Mouse (Mus musculus) liver, embryonic 16.5 days (tissue): ENCODE results near the gene Ssmem1. TPM values are rescaled to one million over a fixed set of nuclear protein-coding genes. Genes with fewer than 3 reads are reported as not detected.

Experiments used
- polyA plus RNA-seq: library from polyadenylated mRNA; unstranded; fragments of >200 nt; fragmentation: Nextera tagmentation; extraction: Ambion mirVana; gene quantifications from 2 replicates; pipeline ENCODE4 v1.2.1, GENCODE M21; 2015

Ssmem1 gene
- polyA plus RNA-seq, 1 experiment from 2014 or later, result 0.06 TPM

Other genes starting within 250 kb of the Ssmem1 start
- 36.1 and 37.7 TPM in 2 replicates for gene Ube2h, start 205.3 kb upstream of the Ssmem1 start, polyA plus RNA-seq
- 20.9 and 22.5 TPM in 2 replicates for gene Zc3hc1, start 118.8 kb upstream of the Ssmem1 start, polyA plus RNA-seq
- 6.8 and 7.5 TPM in 2 replicates for gene Klhdc10, start 108.0 kb upstream of the Ssmem1 start, polyA plus RNA-seq
- 17.6 and 20.0 TPM in 2 replicates for gene Tmem209, start 66 bp upstream of the Ssmem1 start, polyA plus RNA-seq
- 2.1 and 9.1 TPM in 2 replicates for gene Cpa2, start 31.7 kb downstream of the Ssmem1 start, polyA plus RNA-seq
- gene Cpa4, start 58.5 kb downstream of the Ssmem1 start, polyA plus RNA-seq, result 0.05 and 0.20 TPM in 2 replicates
- gene Cpa5, start 101.2 kb downstream of the Ssmem1 start, polyA plus RNA-seq, result not detected in 2 replicates
- 2.1 and 10.4 TPM in 2 replicates for gene Cpa1, start 129.4 kb downstream of the Ssmem1 start, polyA plus RNA-seq
- 3.2 and 3.9 TPM in 2 replicates for gene Cep41, start 183.9 kb downstream of the Ssmem1 start, polyA plus RNA-seq
- gene Mest, start 213.7 kb downstream of the Ssmem1 start, polyA plus RNA-seq, result 172 and 190 TPM in 2 replicates